Mouse (Mus musculus): ENCODE results near the gene Rnf213. TPM values are rescaled to one million over a fixed set of nuclear protein-coding genes. Genes with fewer than 3 reads are reported as not detected.
A peak's percentile ranks its signal among the peaks of the same experiment; 100 is the strongest.
"Not testable (repeated sequence)": the region's sequence is repeated elsewhere in the genome, so short reads cannot be mapped to it uniquely, and the experiment has no call there.

Gene Rnf213
- polyA plus RNA-seq, 1 experiment from 2014 or later: 1.4 TPM

- Histone ChIP-seq H3K9me3 (no peaks in the 10 kb centered on the region), H3K9ac (no peak overlapping the region), H3K4me3 (no peak overlapping the region), H3K27ac (no peak overlapping the region), H3K4me2 (no peak overlapping the region), H3K27me3 (replicated peaks) (no peaks in the 10 kb centered on the region), H3K36me3 (replicated peaks) (no peaks in the 10 kb centered on the region), H3K4me1 (no peaks in the 10 kb centered on the region)
- 83% methylated on average over 6 of the region's 6 CpGs for WGBS
- ATAC-seq (replicated peaks): no peak
These were observed 17.5 kb upstream of the Rnf213 start for GRCm38 (mm10) chr11:119375425-119375824.

- Histone ChIP-seq H3K9ac (no peak overlapping the region), H3K27me3 (replicated peaks) (no peaks in the 10 kb centered on the region), H3K27ac (no peak overlapping the region), H3K36me3 (replicated peaks) (no peaks in the 10 kb centered on the region), H3K4me3 (no peak overlapping the region), H3K9me3 (no peaks in the 10 kb centered on the region), H3K4me1 (no peaks in the 10 kb centered on the region), H3K4me2 (no peak overlapping the region)
- ATAC-seq (replicated peaks): no peak
- WGBS: 93% methylated on average over 11 of the region's 11 CpGs
These were observed 15.6 kb upstream of the Rnf213 start for GRCm38 (mm10) chr11:119377326-119377725.

- ATAC-seq (replicated peaks): no peak
- H3K4me2 ChIP-seq: no peak overlapping the region
- no peaks in the 10 kb centered on the region for H3K4me1 ChIP-seq
- no peak overlapping the region for H3K9ac ChIP-seq
- H3K9me3 ChIP-seq: no peaks in the 10 kb centered on the region
- H3K27me3 ChIP-seq (replicated peaks): no peaks in the 10 kb centered on the region
- H3K4me3 ChIP-seq: no peak overlapping the region
- no peak overlapping the region for H3K27ac ChIP-seq
- no peaks in the 10 kb centered on the region for H3K36me3 ChIP-seq (replicated peaks)
- WGBS: 95% methylated on average over 1 of the region's 1 CpGs
These were observed 14.3 kb upstream of the Rnf213 start for GRCm38 (mm10) chr11:119378551-119378950.

GRCm38 (mm10) chr11:119381631-119382337, 11.1 kb upstream of the Rnf213 start:
- WGBS: 88% methylated on average over 9 of the region's 9 CpGs
- no peak overlapping the region for H3K4me3 ChIP-seq
- no peak overlapping the region for H3K9ac ChIP-seq
- no peaks in the 10 kb centered on the region for H3K27me3 ChIP-seq (replicated peaks)
- H3K4me2 ChIP-seq: no peak overlapping the region
- H3K36me3 ChIP-seq (replicated peaks): no peaks in the 10 kb centered on the region
- H3K4me1 ChIP-seq: no peaks in the 10 kb centered on the region
- H3K9me3 ChIP-seq: no peaks in the 10 kb centered on the region
- ATAC-seq (replicated peaks): no peak
- no peak overlapping the region for H3K27ac ChIP-seq

GRCm38 (mm10) chr11:119382338-119382850, 10.5 kb upstream of the Rnf213 start:
- no peak overlapping the region for H3K27ac ChIP-seq
- no peak overlapping the region for H3K4me2 ChIP-seq
- 79% methylated on average over 6 of the region's 6 CpGs for WGBS
- no peak overlapping the region for H3K4me3 ChIP-seq
- H3K9ac ChIP-seq: no peak overlapping the region
- H3K4me1 ChIP-seq: no peaks in the 10 kb centered on the region
- H3K27me3 ChIP-seq (replicated peaks): no peaks in the 10 kb centered on the region
- no peaks in the 10 kb centered on the region for H3K9me3 ChIP-seq
- ATAC-seq (replicated peaks): no peak
- no peaks in the 10 kb centered on the region for H3K36me3 ChIP-seq (replicated peaks)

- Histone ChIP-seq H3K9me3 (no peaks in the 10 kb centered on the region), H3K9ac (no peak overlapping the region), H3K27ac (no peak overlapping the region), H3K4me2 (no peak overlapping the region), H3K4me3 (no peak overlapping the region), H3K36me3 (replicated peaks) (no peaks in the 10 kb centered on the region), H3K27me3 (replicated peaks) (peaks cover 19% of the 10 kb centered on the region), H3K4me1 (peaks cover 3% of the 10 kb centered on the region)
- ATAC-seq (replicated peaks): no peak
- 83% methylated on average over 4 of the region's 4 CpGs for WGBS
These were observed 8.0 kb upstream of the Rnf213 start for GRCm38 (mm10) chr11:119384904-119385303.

- H3K9ac ChIP-seq: no peak overlapping the region
- no peaks in the 10 kb centered on the region for H3K9me3 ChIP-seq
- no peak overlapping the region for H3K4me3 ChIP-seq
- H3K4me1 ChIP-seq: peaks cover 14% of the 10 kb centered on the region
- H3K4me2 ChIP-seq: no peak overlapping the region
- no peaks in the 10 kb centered on the region for H3K36me3 ChIP-seq (replicated peaks)
- no peak overlapping the region for H3K27ac ChIP-seq
- no peak for ATAC-seq (replicated peaks)
- WGBS: 89% methylated on average over 5 of the region's 5 CpGs
- peaks cover 33% of the 10 kb centered on the region for H3K27me3 ChIP-seq (replicated peaks)
These were observed 6.6 kb upstream of the Rnf213 start for GRCm38 (mm10) chr11:119386306-119386705.

GRCm38 (mm10) chr11:119387273-119387672, 5.6 kb upstream of the Rnf213 start:
- not testable (repeated sequence) for H3K9me3 ChIP-seq; ATAC-seq (replicated peaks); H3K4me3 ChIP-seq; H3K4me2 ChIP-seq; H3K27ac ChIP-seq; H3K36me3 ChIP-seq (replicated peaks); H3K9ac ChIP-seq
- WGBS: 47% methylated on average over 3 of the region's 3 CpGs
- Histone ChIP-seq H3K27me3 (replicated peaks) (peaks cover 43% of the 10 kb centered on the region), H3K4me1 (peaks cover 14% of the 10 kb centered on the region)

GRCm38 (mm10) chr11:119389851-119390270, 3.0 kb upstream of the Rnf213 start:
- Histone ChIP-seq H3K9me3 (no peaks in the 10 kb centered on the region), H3K36me3 (replicated peaks) (no peaks in the 10 kb centered on the region), H3K4me1 (peaks cover 24% of the 10 kb centered on the region), H3K4me3 (peak overlapping the region; percentile 43), H3K9ac (peak overlapping the region; percentile 40), H3K27me3 (replicated peaks) (peaks cover 67% of the 10 kb centered on the region), H3K4me2 (peak overlapping the region; percentile 91), H3K27ac (no peak overlapping the region)
- no peak for ATAC-seq (replicated peaks)
- WGBS: 1% methylated on average over 33 of the region's 35 CpGs

- Histone ChIP-seq H3K4me2 (peak overlapping the region; percentile 91), H3K9me3 (no peaks in the 10 kb centered on the region), H3K36me3 (replicated peaks) (no peaks in the 10 kb centered on the region), H3K4me3 (peak overlapping the region; percentile 43), H3K4me1 (peaks cover 24% of the 10 kb centered on the region), H3K9ac (peak overlapping the region; percentile 40), H3K27ac (no peak overlapping the region), H3K27me3 (replicated peaks) (peaks cover 74% of the 10 kb centered on the region)
- no peak for ATAC-seq (replicated peaks)
- 2% methylated on average over 53 of the region's 53 CpGs for WGBS
These were observed 2.3 kb upstream of the Rnf213 start for GRCm38 (mm10) chr11:119390271-119391231.

GRCm38 (mm10) chr11:119391386-119392000, 1.4 kb upstream of the Rnf213 start:
- H3K36me3 ChIP-seq (replicated peaks): no peaks in the 10 kb centered on the region
- H3K4me2 ChIP-seq: no peak overlapping the region
- H3K4me1 ChIP-seq: peaks cover 24% of the 10 kb centered on the region
- H3K27me3 ChIP-seq (replicated peaks): peaks cover 76% of the 10 kb centered on the region
- 31% methylated on average over 7 of the region's 7 CpGs for WGBS
- ATAC-seq (replicated peaks): no peak
- H3K9me3 ChIP-seq: no peaks in the 10 kb centered on the region
- no peak overlapping the region for H3K27ac ChIP-seq
- no peak overlapping the region for H3K4me3 ChIP-seq
- H3K9ac ChIP-seq: no peak overlapping the region

GRCm38 (mm10) chr11:119392001-119392614, 792 bp upstream of the Rnf213 start:
- no peak overlapping the region for H3K4me3 ChIP-seq
- peaks cover 24% of the 10 kb centered on the region for H3K4me1 ChIP-seq
- 7% methylated on average over 12 of the region's 12 CpGs for WGBS
- H3K27me3 ChIP-seq (replicated peaks): peaks cover 76% of the 10 kb centered on the region
- H3K9me3 ChIP-seq: no peaks in the 10 kb centered on the region
- H3K9ac ChIP-seq: no peak overlapping the region
- no peak overlapping the region for H3K4me2 ChIP-seq
- ATAC-seq (replicated peaks): no peak
- H3K27ac ChIP-seq: no peak overlapping the region
- H3K36me3 ChIP-seq (replicated peaks): no peaks in the 10 kb centered on the region

Data from midbrain, embryonic 15.5 days (tissue).